Mouse (Mus musculus) forebrain, embryonic 12.5 days (tissue): ENCODE measurements at regions not wholly inside any gene's neighbourhood (a gene's known extent, or its start where the extent isn't known, plus 50 kb on each side); places are given as distances from the start of the nearest gene placed in this dataset.
"Not testable (repeated sequence)": the region's sequence is repeated elsewhere in the genome, so short reads cannot be mapped to it uniquely, and the experiment has no call there.

Source experiments
- ATAC-seq: fragments of 200-750 bp; cut with Nextera tagmentation; 2 replicates; pipeline ENCODE4 v1.8.0; 2017; ENCODE audit warnings: moderate TSS enrichment; ENCODE audit not compliant: low FRiP score
- H3K27ac ChIP-seq: fragments of 300-500 bp; sonication (generic); 2 replicates; pipeline ENCODE4 v1.5.1; 2016; ENCODE audit warnings: mild to moderate bottlenecking
- H3K27me3 ChIP-seq: fragments of 300-500 bp; sonication (generic); 2 replicates; pipeline ENCODE4 v1.6.1; 2016; ENCODE audit warnings: mild to moderate bottlenecking
- H3K36me3 ChIP-seq: fragments of 300-500 bp; sonication (generic); replicated peaks from 2 replicates; pipeline ENCODE4 v1.6.1; 2016; ENCODE audit warnings: mild to moderate bottlenecking
- H3K4me1 ChIP-seq: fragments of 300-500 bp; sonication (generic); 2 replicates; pipeline ENCODE4 v1.6.1; 2016
- H3K4me2 ChIP-seq: fragments of 300-500 bp; sonication (generic); 2 replicates; pipeline ENCODE4 v1.6.1; 2016; ENCODE audit warnings: mild to moderate bottlenecking, moderate library complexity
- H3K4me3 ChIP-seq: fragments of 300-500 bp; sonication (generic); replicated peaks from 2 replicates; pipeline ENCODE4 v1.5.1; 2016; ENCODE audit warnings: mild to moderate bottlenecking
- H3K9ac ChIP-seq: fragments of 300-500 bp; sonication (generic); 2 replicates; pipeline ENCODE4 v1.6.1; 2016; ENCODE audit warnings: mild to moderate bottlenecking
- H3K9me3 ChIP-seq: fragments of 300-500 bp; sonication (generic); 2 replicates; pipeline ENCODE4 v1.6.1; 2016
- WGBS: fragments of 180-500 bp; shearing (Covaris S2); methylation state at CpG from one replicate; pipeline ENCODE4 v1.1.7; 2016; 5-methylcytosine and 5-hydroxymethylcytosine counted together

- peaks cover 12% of the 10 kb centered on the region for H3K4me1 ChIP-seq
- H3K27me3 ChIP-seq: no peaks in the 10 kb centered on the region
- H3K4me2 ChIP-seq: no peak overlapping the region
- peak overlapping the region; percentile 10; the same call in 1 of the 2 replicates for H3K27ac ChIP-seq
- no peak overlapping the region for H3K9ac ChIP-seq
- ATAC-seq: no peak
- no peak overlapping the region for H3K4me3 ChIP-seq
- H3K36me3 ChIP-seq: no peaks in the 10 kb centered on the region
- whole genome bisulfite sequencing: 68% methylated on average over 7 of the region's 7 CpGs
- H3K9me3 ChIP-seq: no peaks in the 10 kb centered on the region
Measured at GRCm38 (mm10) chr14:66521836-66522629, 513.0 kb upstream of the Gulo start.

DNA sequence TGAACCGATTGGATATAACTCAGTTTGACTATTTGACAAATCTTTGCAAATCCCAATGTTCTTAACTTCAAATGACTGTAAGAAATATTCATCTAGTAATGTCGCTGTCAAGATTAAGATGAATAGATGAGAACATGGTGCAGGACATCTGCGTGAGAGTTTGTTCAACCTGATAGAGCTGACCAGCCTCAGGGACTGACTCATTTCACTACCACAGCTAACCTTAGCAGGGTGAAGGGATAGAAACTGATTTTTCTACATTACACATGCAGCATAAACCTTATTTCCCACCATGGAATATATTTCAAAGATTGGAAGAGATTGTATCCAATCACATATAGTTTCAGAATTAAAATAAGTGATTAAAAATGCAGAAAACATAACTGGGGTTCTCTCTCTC lies 507.8 kb upstream of the Gulo start:
- Histone ChIP-seq H3K27ac (no peak overlapping the region), H3K4me2 (no peak overlapping the region), H3K9me3 (no peaks in the 10 kb centered on the region), H3K27me3 (no peaks in the 10 kb centered on the region), H3K36me3 (no peaks in the 10 kb centered on the region), H3K4me1 (peaks cover under 1% of the 10 kb centered on the region; the same call in 1 of the 2 replicates), H3K9ac (no peak overlapping the region), H3K4me3 (no peak overlapping the region)
- WGBS: 91% methylated on average over 3 of the region's 3 CpGs
- ATAC-seq: no peak

DNA sequence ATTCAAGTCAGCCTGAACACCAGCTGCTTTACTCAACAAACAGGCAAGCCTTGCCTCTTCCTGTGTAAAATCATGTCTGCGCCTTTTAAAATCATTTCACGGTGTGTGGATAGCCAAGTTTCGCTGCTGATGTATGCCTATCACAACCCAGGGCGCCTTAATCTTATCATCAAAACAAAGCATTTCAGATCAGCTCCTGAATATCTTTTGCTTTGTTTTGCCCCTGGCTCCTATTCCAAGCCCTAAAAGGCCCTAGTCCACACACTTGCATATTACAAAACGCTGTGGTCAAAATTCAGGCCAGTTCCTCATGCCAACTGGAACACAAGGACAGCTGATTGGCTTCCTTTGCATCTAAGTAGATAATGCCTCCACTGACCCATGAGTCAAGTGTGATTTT lies 501.7 kb upstream of the Gulo start:
- WGBS: 76% methylated on average over 5 of the region's 5 CpGs
- no peak for ATAC-seq
- H3K27ac ChIP-seq: no peak overlapping the region
- no peaks in the 10 kb centered on the region for H3K27me3 ChIP-seq
- no peaks in the 10 kb centered on the region for H3K9me3 ChIP-seq
- no peak overlapping the region for H3K4me3 ChIP-seq
- H3K9ac ChIP-seq: no peak overlapping the region
- H3K4me2 ChIP-seq: no peak overlapping the region
- peaks cover 8% of the 10 kb centered on the region; the same call in 1 of the 2 replicates for H3K4me1 ChIP-seq
- no peaks in the 10 kb centered on the region for H3K36me3 ChIP-seq

- ATAC-seq: no peak
- Histone ChIP-seq H3K4me1 (peaks cover 8% of the 10 kb centered on the region; the same call in 1 of the 2 replicates), H3K27me3 (no peaks in the 10 kb centered on the region), H3K4me3 (no peak overlapping the region), H3K9ac (no peak overlapping the region), H3K4me2 (no peak overlapping the region), H3K9me3 (no peaks in the 10 kb centered on the region), H3K27ac (no peak overlapping the region), H3K36me3 (no peaks in the 10 kb centered on the region)
- WGBS: 57% methylated on average over 1 of the region's 1 CpGs
Measured at GRCm38 (mm10) chr14:66510218-66510617, 501.2 kb upstream of the Gulo start.

DNA sequence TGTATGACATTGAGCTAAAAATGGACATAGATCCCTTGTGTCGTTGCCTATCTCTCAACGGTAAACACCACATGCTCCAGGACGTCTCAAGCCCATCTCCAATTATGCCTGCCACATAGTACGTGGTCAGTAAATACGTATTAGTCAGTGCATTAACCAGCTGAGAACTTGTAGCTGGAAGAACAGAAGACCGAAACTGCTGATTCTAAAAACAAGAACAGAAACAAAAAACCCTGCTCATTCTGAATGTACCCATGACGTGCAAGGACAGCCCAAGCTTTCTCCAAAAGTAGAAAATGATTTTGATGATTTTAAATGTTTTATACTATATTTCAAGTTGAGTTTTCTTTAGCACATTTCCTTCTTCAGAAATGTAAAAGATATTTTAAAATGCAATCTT lies 500.7 kb upstream of the Gulo start:
- Histone ChIP-seq H3K9ac (no peak overlapping the region), H3K9me3 (no peaks in the 10 kb centered on the region), H3K4me1 (peaks cover 8% of the 10 kb centered on the region; the same call in 1 of the 2 replicates), H3K4me2 (no peak overlapping the region), H3K27me3 (no peaks in the 10 kb centered on the region), H3K36me3 (no peaks in the 10 kb centered on the region), H3K4me3 (no peak overlapping the region), H3K27ac (no peak overlapping the region)
- ATAC-seq: no peak
- WGBS: 90% methylated on average over 7 of the region's 7 CpGs

GRCm38 (mm10) chr14:66501995-66502394 lies 493.0 kb upstream of the Gulo start:
- Histone ChIP-seq H3K4me3 (no peak overlapping the region), H3K27ac (no peak overlapping the region)

DNA sequence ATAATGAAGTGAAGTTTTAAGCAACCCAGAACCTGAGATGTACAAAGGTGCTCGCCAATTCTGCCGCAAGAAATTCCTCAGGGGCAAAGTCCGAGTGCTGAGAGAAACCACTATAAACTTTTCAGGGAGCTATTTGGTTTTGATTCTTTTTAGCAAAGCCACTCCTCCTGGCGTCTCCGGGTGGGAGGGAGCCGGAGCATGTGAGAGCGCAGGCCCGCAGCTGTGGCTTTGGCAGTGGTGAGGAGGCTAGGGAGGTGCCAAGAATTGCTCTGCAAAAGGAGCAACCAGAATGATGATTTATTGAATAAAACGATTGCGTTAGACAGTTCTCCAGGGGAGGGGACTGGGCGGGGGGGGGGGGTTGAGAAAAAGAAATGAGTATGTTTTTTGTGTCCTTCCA lies 490.9 kb upstream of the Gulo start:
- peak overlapping the region; percentile 29 for H3K4me2 ChIP-seq

More at GRCm38 (mm10) chr14:66501995-66502394, 493.0 kb upstream of the Gulo start:
- WGBS: 88% methylated on average over 6 of the region's 6 CpGs
- Histone ChIP-seq H3K9ac (no peak overlapping the region), H3K4me2 (no peak overlapping the region), H3K36me3 (no peaks in the 10 kb centered on the region), H3K4me1 (peaks cover 25% of the 10 kb centered on the region), H3K9me3 (no peaks in the 10 kb centered on the region), H3K27me3 (no peaks in the 10 kb centered on the region)
- ATAC-seq: no peak

GRCm38 (mm10) chr14:66495146-66495545 lies 486.1 kb upstream of the Gulo start:
- Histone ChIP-seq H3K27ac (peak overlapping the region; percentile 96), H3K4me3 (no peak overlapping the region), H3K27me3 (no peaks in the 10 kb centered on the region), H3K36me3 (no peaks in the 10 kb centered on the region), H3K4me2 (peak overlapping the region; percentile 29; the same call in 1 of the 2 replicates), H3K9me3 (no peaks in the 10 kb centered on the region), H3K4me1 (peaks cover 50% of the 10 kb centered on the region), H3K9ac (no peak overlapping the region)
- WGBS: 94% methylated on average over 1 of the region's 1 CpGs
- ATAC-seq: no peak

More for the DNA sequence above, 490.9 kb upstream of the Gulo start:
- 8% methylated on average over 11 of the region's 11 CpGs for WGBS
- Histone ChIP-seq H3K4me1 (peaks cover 44% of the 10 kb centered on the region), H3K27ac (peak overlapping the region; percentile 62), H3K27me3 (no peaks in the 10 kb centered on the region), H3K9me3 (no peaks in the 10 kb centered on the region), H3K4me3 (no peak overlapping the region), H3K36me3 (no peaks in the 10 kb centered on the region), H3K9ac (no peak overlapping the region)
- ATAC-seq: peak; percentile 70; the same call in 1 of the 2 replicates

GRCm38 (mm10) chr14:66494518-66494923 lies 485.5 kb upstream of the Gulo start:
- WGBS: under 1% methylated on average over 5 of the region's 5 CpGs
- Histone ChIP-seq H3K9me3 (no peaks in the 10 kb centered on the region), H3K9ac (no peak overlapping the region), H3K4me3 (no peak overlapping the region), H3K4me1 (peaks cover 44% of the 10 kb centered on the region), H3K27ac (peak overlapping the region; percentile 96), H3K27me3 (no peaks in the 10 kb centered on the region), H3K36me3 (no peaks in the 10 kb centered on the region), H3K4me2 (peak overlapping the region; percentile 29)
- ATAC-seq: peak; percentile 98

- H3K4me2 ChIP-seq: peak overlapping the region; percentile 34
- peaks cover 39% of the 10 kb centered on the region for H3K4me1 ChIP-seq
- H3K27ac ChIP-seq: peak overlapping the region; percentile 96
Measured at GRCm38 (mm10) chr14:66493691-66494121, 484.7 kb upstream of the Gulo start.

GRCm38 (mm10) chr14:66484751-66485150 lies 475.7 kb upstream of the Gulo start:
- not testable (repeated sequence) for H3K4me3 ChIP-seq

More at GRCm38 (mm10) chr14:66493691-66494121, 484.7 kb upstream of the Gulo start:
- Histone ChIP-seq H3K36me3 (no peaks in the 10 kb centered on the region), H3K27me3 (no peaks in the 10 kb centered on the region), H3K4me3 (no peak overlapping the region), H3K9me3 (no peaks in the 10 kb centered on the region), H3K9ac (peak overlapping the region; percentile 9; the same call in 1 of the 2 replicates)
- ATAC-seq: peak; percentile 57
- 9% methylated on average over 4 of the region's 4 CpGs for WGBS

GRCm38 (mm10) chr14:66479181-66479580 lies 470.2 kb upstream of the Gulo start:
- WGBS: 84% methylated on average over 4 of the region's 4 CpGs
- Histone ChIP-seq H3K4me1 (peaks cover 10% of the 10 kb centered on the region), H3K9ac (no peak overlapping the region), H3K4me3 (no peak overlapping the region), H3K27ac (no peak overlapping the region), H3K27me3 (no peaks in the 10 kb centered on the region), H3K36me3 (no peaks in the 10 kb centered on the region), H3K9me3 (peaks cover 8% of the 10 kb centered on the region; the same call in 1 of the 2 replicates), H3K4me2 (no peak overlapping the region)
- ATAC-seq: no peak

More at GRCm38 (mm10) chr14:66484751-66485150, 475.7 kb upstream of the Gulo start:
- not testable (repeated sequence) for H3K4me1 ChIP-seq, H3K27ac ChIP-seq, H3K27me3 ChIP-seq, H3K9me3 ChIP-seq, H3K36me3 ChIP-seq, H3K9ac ChIP-seq, H3K4me2 ChIP-seq, ATAC-seq
- WGBS: 79% methylated on average over 1 of the region's 1 CpGs

- peaks cover 10% of the 10 kb centered on the region for H3K4me1 ChIP-seq
- no peak overlapping the region for H3K4me2 ChIP-seq
- no peak overlapping the region for H3K4me3 ChIP-seq
- ATAC-seq: no peak
- peaks cover 8% of the 10 kb centered on the region; the same call in 1 of the 2 replicates for H3K9me3 ChIP-seq
- no peak overlapping the region for H3K27ac ChIP-seq
- no peaks in the 10 kb centered on the region for H3K27me3 ChIP-seq
- no peaks in the 10 kb centered on the region for H3K36me3 ChIP-seq
- H3K9ac ChIP-seq: no peak overlapping the region
- 47% methylated on average over 6 of the region's 6 CpGs for WGBS
Measured at GRCm38 (mm10) chr14:66478562-66478961, 469.6 kb upstream of the Gulo start.
